Mouse (Mus musculus) megakaryocyte, adult 5-6 weeks (primary cell): ENCODE measurements around the gene Rabl6. TPM values are rescaled to one million over a fixed set of nuclear protein-coding genes. Genes with fewer than 3 reads are reported as not detected.

Experiments
- ATAC-seq: 2 replicates; pipeline ENCODE4 v1.8.0; 2016; ENCODE audit warnings: mild to moderate bottlenecking, inconsistent platforms; ENCODE audit not compliant: poor library complexity, severe bottlenecking
- total RNA-seq, 2 experiments: library from RNA; stranded (forward) in 1 of 2; stranded (reverse) in 1 of 2; fragments of 153-499, 151-499 nt in 1 of 2; fragments of 221-1000, 200-1000 nt in 1 of 2; gene quantifications; 2 replicates each; pipeline versions ENCODE4 v1.2.3 to v1.2.4; 2015 to 2017

Rabl6 gene
- total RNA-seq, 2 experiments from 2014 or later = 25.7 to 34.0 TPM

GRCm38 (mm10) chr2:25549021-25549991 lies 59.0 kb downstream of the Rabl6 start:
- no peak for ATAC-seq

- peak; percentile 98 for ATAC-seq
Observed at GRCm38 (mm10) chr2:25546811-25547491, 61.4 kb downstream of the Rabl6 start, which contains the start of gene Traf2. Traf2 (minus strand) TSS chr2:25546940.

DNA sequence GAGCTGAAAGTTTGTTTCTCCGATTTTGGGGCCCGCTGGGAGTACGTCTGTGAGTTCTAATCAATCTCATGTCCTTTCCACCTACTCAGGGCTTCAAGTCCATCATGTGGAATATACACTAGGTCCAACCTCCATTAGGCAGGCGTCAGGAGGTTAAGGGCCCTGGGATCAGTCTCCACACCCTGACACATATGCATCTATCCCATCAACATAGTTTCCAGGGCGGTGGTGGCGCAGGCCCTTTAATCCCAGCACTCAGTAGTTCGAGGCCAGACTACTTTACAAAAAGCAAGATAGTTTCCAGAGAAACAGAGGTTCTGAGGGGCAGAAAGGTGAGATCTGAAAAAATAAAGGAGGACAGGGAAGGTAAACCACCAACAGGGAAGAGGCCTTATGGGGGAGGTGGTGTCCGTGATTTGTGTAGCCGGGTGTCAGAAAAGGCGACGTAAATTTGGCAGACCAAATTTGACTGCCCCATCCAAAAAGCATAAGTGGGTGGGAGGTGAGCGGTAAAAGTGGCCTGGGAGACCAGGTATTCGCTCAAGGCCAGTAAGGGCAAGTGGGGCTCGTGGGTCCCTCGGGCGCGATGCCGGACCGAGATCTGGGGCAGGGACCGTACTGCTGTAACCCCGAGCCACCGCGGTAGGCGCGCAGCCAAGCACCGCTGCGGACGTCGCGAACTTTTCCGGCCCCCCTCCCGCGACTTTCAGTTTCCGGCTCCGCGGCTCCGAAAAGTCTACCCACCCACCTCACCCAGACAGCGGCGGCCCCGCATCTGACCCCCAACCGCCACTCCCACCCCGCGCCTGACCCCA lies 62.1 kb downstream of the Rabl6 start:
- peak; percentile 34 for ATAC-seq

GRCm38 (mm10) chr2:25541644-25542367 lies 66.5 kb downstream of the Rabl6 start:
- ATAC-seq = no peak

GRCm38 (mm10) chr2:25540541-25540948 lies 67.8 kb downstream of the Rabl6 start:
- no peak for ATAC-seq

DNA sequence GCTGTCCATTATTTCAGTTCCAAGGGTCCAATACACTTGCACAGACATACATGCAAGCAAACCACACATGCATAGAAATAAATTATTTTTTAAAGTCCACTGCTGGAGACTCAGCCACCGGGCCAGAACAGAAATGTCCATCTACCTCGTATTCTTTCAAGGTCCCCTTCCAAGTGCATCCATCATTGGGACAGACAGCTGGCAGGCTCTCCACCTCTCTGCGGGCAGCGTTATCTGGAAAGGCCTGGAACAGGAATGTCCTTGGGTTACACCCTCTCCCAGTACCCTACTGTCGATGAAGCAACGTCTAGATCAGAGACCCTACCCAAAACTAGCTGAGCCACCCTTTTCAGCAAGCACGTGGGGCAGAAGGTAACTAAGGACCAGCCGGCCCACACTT lies 71.8 kb downstream of the Rabl6 start:
- ATAC-seq = no peak

- no peak for ATAC-seq
Observed at GRCm38 (mm10) chr2:25534866-25535182, 73.5 kb downstream of the Rabl6 start.

GRCm38 (mm10) chr2:25534178-25534865 lies 74.0 kb downstream of the Rabl6 start:
- peak; percentile 56 for ATAC-seq

- ATAC-seq = no peak
Observed at GRCm38 (mm10) chr2:25533707-25534106, 74.6 kb downstream of the Rabl6 start.

Other genes with a start within 250 kb of the Rabl6 start
Only the 30 nearest of the 33 such genes appear.
- not detected in 2 replicates for gene Entpd2, start 212.6 kb downstream of the Rabl6 start, total RNA-seq (2015)
- gene Entpd2, start 212.6 kb downstream of the Rabl6 start, total RNA-seq (2017) = not detected in 2 replicates
- gene Npdc1, start 209.2 kb downstream of the Rabl6 start, total RNA-seq (2015) = not detected in 2 replicates
- gene Npdc1, start 209.2 kb downstream of the Rabl6 start, total RNA-seq (2017) = not detected in 2 replicates
- 10.1 and 11.6 TPM in 2 replicates for gene Fut7, start 185.3 kb downstream of the Rabl6 start, total RNA-seq (2015)
- gene Fut7, start 185.3 kb downstream of the Rabl6 start, total RNA-seq (2017) = 20.4 and 21.5 TPM in 2 replicates
- 25.5 and 33.3 TPM in 2 replicates for gene Abca2, start 179.8 kb downstream of the Rabl6 start, total RNA-seq (2015)
- 12.0 and 13.0 TPM in 2 replicates for gene Abca2, start 179.8 kb downstream of the Rabl6 start, total RNA-seq (2017)
- not detected in 2 replicates for gene Clic3, start 151.7 kb downstream of the Rabl6 start, total RNA-seq (2015)
- not detected in 2 replicates for gene Clic3, start 151.7 kb downstream of the Rabl6 start, total RNA-seq (2017)
- 36.3 and 36.5 TPM in 2 replicates for gene Paxx, start 147.4 kb downstream of the Rabl6 start, total RNA-seq (2015)
- gene Paxx, start 147.4 kb downstream of the Rabl6 start, total RNA-seq (2017) = 25.7 and 29.6 TPM in 2 replicates
- not detected in 2 replicates for gene Ptgds, start 138.5 kb downstream of the Rabl6 start, total RNA-seq (2015)
- gene Ptgds, start 138.5 kb downstream of the Rabl6 start, total RNA-seq (2017) = not detected in 2 replicates
- not detected in 2 replicates for gene Lcn12, start 114.6 kb downstream of the Rabl6 start, total RNA-seq (2015)
- gene Lcn12, start 114.6 kb downstream of the Rabl6 start, total RNA-seq (2017) = not detected in 2 replicates
- gene Fbxw5, start 107.8 kb downstream of the Rabl6 start, total RNA-seq (2015) = 23.4 and 32.3 TPM in 2 replicates
- 15.5 and 19.8 TPM in 2 replicates for gene Fbxw5, start 107.8 kb downstream of the Rabl6 start, total RNA-seq (2017)
- 0.18 and 2.1 TPM in 2 replicates for gene C8g, start 106.8 kb downstream of the Rabl6 start, total RNA-seq (2015)
- 0.44 and 1.2 TPM in 2 replicates for gene C8g, start 106.8 kb downstream of the Rabl6 start, total RNA-seq (2017)
- gene Traf2, start 61.6 kb downstream of the Rabl6 start, total RNA-seq (2015) = 9.1 and 9.4 TPM in 2 replicates
- 12.6 and 15.3 TPM in 2 replicates for gene Traf2, start 61.6 kb downstream of the Rabl6 start, total RNA-seq (2017)
- 155 and 171 TPM in 2 replicates for gene Edf1, start 50.7 kb downstream of the Rabl6 start, total RNA-seq (2015)
- gene Edf1, start 50.7 kb downstream of the Rabl6 start, total RNA-seq (2017) = 133 and 145 TPM in 2 replicates
- gene Mamdc4, start 33.7 kb downstream of the Rabl6 start, total RNA-seq (2015) = 0.09 and 2.3 TPM in 2 replicates
- gene Mamdc4, start 33.7 kb downstream of the Rabl6 start, total RNA-seq (2017) = 0.15 and 5.0 TPM in 2 replicates
- 12.7 and 15.1 TPM in 2 replicates for gene Phpt1, start 33.3 kb downstream of the Rabl6 start, total RNA-seq (2015)
- gene Phpt1, start 33.3 kb downstream of the Rabl6 start, total RNA-seq (2017) = 8.4 and 11.8 TPM in 2 replicates
- not detected in 2 replicates for gene Ajm1, start 26.8 kb downstream of the Rabl6 start, total RNA-seq (2015)
- not detected in 2 replicates for gene Ajm1, start 26.8 kb downstream of the Rabl6 start, total RNA-seq (2017)
- not detected in 2 replicates for gene Ccdc183, start 9.2 kb upstream of the Rabl6 start, total RNA-seq (2015)
- not detected in 2 replicates for gene Ccdc183, start 9.2 kb upstream of the Rabl6 start, total RNA-seq (2017)
- 8.4 and 19.2 TPM in 2 replicates for gene Tmem141, start 13.5 kb upstream of the Rabl6 start, total RNA-seq (2015)
- 18.5 and 25.2 TPM in 2 replicates for gene Tmem141, start 13.5 kb upstream of the Rabl6 start, total RNA-seq (2017)
- 1.1 and 1.9 TPM in 2 replicates for gene Fcna, start 19.5 kb upstream of the Rabl6 start, total RNA-seq (2015)
- 2.2 and 3.2 TPM in 2 replicates for gene Fcna, start 19.5 kb upstream of the Rabl6 start, total RNA-seq (2017)
- not detected in 2 replicates for gene Lcn8, start 44.6 kb upstream of the Rabl6 start, total RNA-seq (2015)
- not detected in 2 replicates for gene Lcn8, start 44.6 kb upstream of the Rabl6 start, total RNA-seq (2017)
- not detected in 2 replicates for gene Lcn5, start 49.4 kb upstream of the Rabl6 start, total RNA-seq (2015)
- gene Lcn5, start 49.4 kb upstream of the Rabl6 start, total RNA-seq (2017) = not detected in 2 replicates
- not detected in 2 replicates for gene Lcn6, start 68.3 kb upstream of the Rabl6 start, total RNA-seq (2015)
- gene Lcn6, start 68.3 kb upstream of the Rabl6 start, total RNA-seq (2017) = not detected in 2 replicates
- gene Lcn10, start 74.2 kb upstream of the Rabl6 start, total RNA-seq (2015) = not detected in 2 replicates
- gene Lcn10, start 74.2 kb upstream of the Rabl6 start, total RNA-seq (2017) = not detected in 2 replicates
- gene Obp2a, start 91.5 kb upstream of the Rabl6 start, total RNA-seq (2015) = not detected in 2 replicates
- gene Obp2a, start 91.5 kb upstream of the Rabl6 start, total RNA-seq (2017) = not detected in 2 replicates
- 24.4 and 25.9 TPM in 2 replicates for gene Bmyc, start 98.2 kb upstream of the Rabl6 start, total RNA-seq (2015)
- gene Bmyc, start 98.2 kb upstream of the Rabl6 start, total RNA-seq (2017) = 7.6 and 9.3 TPM in 2 replicates
- gene Obp2b, start 128.5 kb upstream of the Rabl6 start, total RNA-seq (2015) = not detected in 2 replicates
- not detected in 2 replicates for gene Obp2b, start 128.5 kb upstream of the Rabl6 start, total RNA-seq (2017)
- gene Lcn3, start 157.0 kb upstream of the Rabl6 start, total RNA-seq (2015) = not detected in 2 replicates
- not detected in 2 replicates for gene Lcn3, start 157.0 kb upstream of the Rabl6 start, total RNA-seq (2017)
- gene Lcn11, start 168.5 kb upstream of the Rabl6 start, total RNA-seq (2015) = not detected in 2 replicates
- not detected in 2 replicates for gene Lcn11, start 168.5 kb upstream of the Rabl6 start, total RNA-seq (2017)
- not detected in 2 replicates for gene Gm13539, start 173.7 kb upstream of the Rabl6 start, total RNA-seq (2015)
- not detected in 2 replicates for gene Gm13539, start 173.7 kb upstream of the Rabl6 start, total RNA-seq (2017)
- gene Glt6d1, start 207.3 kb upstream of the Rabl6 start, total RNA-seq (2015) = not detected in 2 replicates
- gene Glt6d1, start 207.3 kb upstream of the Rabl6 start, total RNA-seq (2017) = not detected in 2 replicates
- not detected in 2 replicates for gene Lcn9, start 214.6 kb upstream of the Rabl6 start, total RNA-seq (2015)
- gene Lcn9, start 214.6 kb upstream of the Rabl6 start, total RNA-seq (2017) = not detected in 2 replicates